Mouse (Mus musculus) gastrocnemius, adult 18-20 months (tissue): Measurements from ENCODE around the gene Met. TPM values are rescaled to one million over a fixed set of nuclear protein-coding genes. Genes with fewer than 3 reads are reported as not detected.

Experiments used
- DNase-seq: peaks from one replicate; pipeline ENCODE4 v3.0.0; 2021; ENCODE audit warnings: low spot score
- total RNA-seq, 2 experiments: library from RNA; stranded (reverse); gene quantifications; 2 replicates each; pipeline ENCODE4 v1.2.3; 2021

The Met gene
- total RNA-seq, 2 experiments from 2014 or later = 9.9 to 10.3 TPM

GRCm38 (mm10) chr6:17490786-17491185, 27.2 kb downstream of the Met start:
- no peak for DNase-seq

- no peak for DNase-seq
Measured at GRCm38 (mm10) chr6:17491502-17491901, 27.9 kb downstream of the Met start.

- no peak for DNase-seq
Measured at GRCm38 (mm10) chr6:17492062-17492461, 28.5 kb downstream of the Met start.

- DNase-seq = no peak
Measured at GRCm38 (mm10) chr6:17495413-17495812, 31.8 kb downstream of the Met start.

- no peak for DNase-seq
Measured at GRCm38 (mm10) chr6:17497366-17497765, 33.8 kb downstream of the Met start.

- no peak for DNase-seq
Measured at GRCm38 (mm10) chr6:17498801-17499200, 35.2 kb downstream of the Met start.

- DNase-seq = no peak
Measured at GRCm38 (mm10) chr6:17501440-17501839, 37.8 kb downstream of the Met start.

GRCm38 (mm10) chr6:17502311-17502710, 38.7 kb downstream of the Met start:
- no peak for DNase-seq

- no peak for DNase-seq
Measured at GRCm38 (mm10) chr6:17503724-17504123, 40.1 kb downstream of the Met start.

- no peak for DNase-seq
Measured at GRCm38 (mm10) chr6:17505530-17505929, 41.9 kb downstream of the Met start.

- no peak for DNase-seq
Measured at GRCm38 (mm10) chr6:17506831-17507230, 43.2 kb downstream of the Met start.

- no peak for DNase-seq
Measured at GRCm38 (mm10) chr6:17508184-17508583, 44.6 kb downstream of the Met start.

- DNase-seq = no peak
Measured at GRCm38 (mm10) chr6:17508604-17509372, 45.2 kb downstream of the Met start.

GRCm38 (mm10) chr6:17513381-17513780, 49.8 kb downstream of the Met start:
- no peak for DNase-seq

- no peak for DNase-seq
Measured at GRCm38 (mm10) chr6:17515775-17516460, 52.3 kb downstream of the Met start.

GRCm38 (mm10) chr6:17521901-17522717, 58.5 kb downstream of the Met start:
- peak; percentile 15 for DNase-seq

GRCm38 (mm10) chr6:17522917-17523316, 59.3 kb downstream of the Met start:
- DNase-seq = no peak

GRCm38 (mm10) chr6:17529490-17530269, 66.1 kb downstream of the Met start:
- DNase-seq = no peak

- no peak for DNase-seq
Measured at GRCm38 (mm10) chr6:17541615-17542014, 78.0 kb downstream of the Met start.

- DNase-seq = no peak
Measured at GRCm38 (mm10) chr6:17542383-17542782, 78.8 kb downstream of the Met start.

- no peak for DNase-seq
Measured at GRCm38 (mm10) chr6:17545480-17545879, 81.9 kb downstream of the Met start.
